24 mouse cellular contexts compared by ENCODE assay signal in the genomic region with DNA sequence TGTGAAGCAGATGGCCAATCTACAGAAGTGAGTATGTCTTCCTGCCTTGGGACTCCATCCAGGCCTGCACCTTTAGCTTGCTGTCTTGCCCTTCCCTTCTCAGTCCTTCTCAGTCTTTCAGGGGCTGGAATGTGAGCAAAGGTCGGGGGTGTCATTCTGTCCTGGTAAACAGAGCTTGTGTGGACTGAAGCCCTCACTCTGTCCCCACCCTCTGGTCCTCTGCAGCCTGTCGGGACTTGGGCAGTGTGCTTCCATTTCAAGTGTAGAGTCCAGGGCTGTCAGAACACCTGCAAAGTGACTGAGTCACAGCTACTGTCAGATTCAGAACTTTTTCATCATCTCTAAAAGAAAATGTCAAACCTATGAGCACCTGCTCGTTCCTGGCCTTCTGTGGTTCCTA. TPM values are rescaled to one million over a fixed set of nuclear protein-coding genes. Genes with fewer than 3 reads are reported as not detected.
DNase-seq lines count a peak whose midpoint lies in the region; ATAC-seq and TF ChIP-seq lines count a peak whose summit lies in the region.
"Had no signal": no experiment of that assay in that cellular context is flagged by ENCODE, and none has a peak within 500 bp of the region (broad histone marks: within the 10 kb centered on the region; RNA-seq: fewer than 3 reads in every experiment).

No protein-coding gene starts in this region.

- no peak for TF ChIP-seq EP300 in stomach, postnatal 0 days (optimal IDR thresholded peaks at IDR 0.05)

- peak; percentile 37 for DNase-seq in forebrain, embryonic 11.5 days (ENCODE audit: low spot score)
- no peak for DNase-seq in forebrain, embryonic 10.5 days (ENCODE audit: extremely low spot score, low spot score)
- DNase-seq in liver, embryonic 13.5 days = no peak
- peak; percentile 68 for DNase-seq in ZHBTc4 (ENCODE audit: low read depth, low spot score)
- no peak for DNase-seq in stomach, postnatal 0 days (ENCODE audit: low spot score)
- no peak for DNase-seq in embryo, embryonic 10.5 days (ENCODE audit: low spot score)
- DNase-seq in cerebellum, adult 11-12 months = no peak
- DNase-seq: adrenal gland, postnatal 10 days; adrenal gland, postnatal 36 days; cerebellum, adult 8-10 months; cerebellum, postnatal 10 days; cerebellum, postnatal 36 days; gastrocnemius, postnatal 25 days; heart, adult 18-20 months; heart, postnatal 10 days; heart, postnatal 36 days had no signal

- H3K4me1 ChIP-seq in forebrain, embryonic 11.5 days (replicated peaks; ENCODE audit: control insufficient read depth, insufficient read depth, low read length) = no peaks in the 10 kb centered on the region; the same call in 1 of the 2 replicates
- H3K4me1 ChIP-seq in forebrain, embryonic 10.5 days = peaks cover 19% of the 10 kb centered on the region
- H3K4me1 ChIP-seq in liver, embryonic 13.5 days (replicated peaks) = peaks cover 32% of the 10 kb centered on the region
- H3K4me1 ChIP-seq in liver, embryonic 12.5 days = peaks cover 28% of the 10 kb centered on the region
- H3K4me1 ChIP-seq in stomach, postnatal 0 days (replicated peaks; ENCODE audit: control insufficient read depth, insufficient read depth) = no peaks in the 10 kb centered on the region

- no peak overlapping the region for H3K4me2 ChIP-seq in forebrain, embryonic 11.5 days (ENCODE audit: low read depth, low read length, severe bottlenecking)
- H3K4me2 ChIP-seq in liver, embryonic 13.5 days = no peak overlapping the region
- H3K4me2 ChIP-seq in liver, embryonic 12.5 days = no peak overlapping the region
- no peak overlapping the region for H3K4me2 ChIP-seq in stomach, postnatal 0 days (replicated peaks; ENCODE audit: low read depth)
- H3K4me2 ChIP-seq: forebrain, embryonic 12.5 days; forebrain, embryonic 15.5 days; heart, embryonic 12.5 days; heart, embryonic 15.5 days; hindbrain, embryonic 13.5 days had no signal

- ATAC-seq in forebrain, embryonic 11.5 days (replicated peaks; ENCODE audit: low FRiP score) = no peak
- no peak for ATAC-seq in liver, embryonic 13.5 days (ENCODE audit: low read depth)
- ATAC-seq in liver, embryonic 12.5 days = no peak
- no peak for ATAC-seq in stomach, postnatal 0 days (ENCODE audit: low FRiP score, low TSS enrichment)
- ATAC-seq: forebrain, embryonic 15.5 days; hindbrain, embryonic 16.5 days had no signal

- H3K4me3 ChIP-seq in forebrain, embryonic 11.5 days (ENCODE audit: low read depth, low read length) = no peak overlapping the region
- no peak overlapping the region for H3K4me3 ChIP-seq in forebrain, embryonic 10.5 days
- no peak overlapping the region for H3K4me3 ChIP-seq in liver, embryonic 13.5 days (replicated peaks)
- no peak overlapping the region for H3K4me3 ChIP-seq in liver, embryonic 12.5 days
- no peak overlapping the region for H3K4me3 ChIP-seq in stomach, postnatal 0 days (ENCODE audit: low read depth, low read length)
- H3K4me3 ChIP-seq: forebrain, embryonic 12.5 days; forebrain, embryonic 15.5 days; heart, embryonic 12.5 days; heart, embryonic 15.5 days; hindbrain, embryonic 10.5 days; hindbrain, embryonic 13.5 days had no signal

- H3K36me3 ChIP-seq in forebrain, embryonic 11.5 days (ENCODE audit: control insufficient read depth, insufficient read depth, low read length) = no peaks in the 10 kb centered on the region
- H3K36me3 ChIP-seq in forebrain, embryonic 10.5 days (replicated peaks) = peaks cover 8% of the 10 kb centered on the region
- H3K36me3 ChIP-seq in liver, embryonic 13.5 days = peaks cover 4% of the 10 kb centered on the region; the same call in 1 of the 2 replicates
- 0 out of 2 replicates have a peak, but pooled peaks cover 9% of the 10 kb centered on the region for H3K36me3 ChIP-seq in liver, embryonic 12.5 days
- no peaks in the 10 kb centered on the region for H3K36me3 ChIP-seq in stomach, postnatal 0 days (ENCODE audit: control insufficient read depth, insufficient read depth, low read length)
- H3K36me3 ChIP-seq: forebrain, embryonic 15.5 days had no signal

- H3K27ac ChIP-seq in forebrain, embryonic 11.5 days (ENCODE audit: low read depth, low read length) = no peak overlapping the region
- H3K27ac ChIP-seq in forebrain, embryonic 10.5 days = no peak overlapping the region
- H3K27ac ChIP-seq in liver, embryonic 13.5 days = 0 out of 2 replicates have a peak overlapping the region, but pooled peaks have one; percentile 13
- H3K27ac ChIP-seq in liver, embryonic 12.5 days = no peak overlapping the region
- H3K27ac ChIP-seq in stomach, postnatal 0 days (replicated peaks) = no peak overlapping the region
- H3K27ac ChIP-seq: forebrain, embryonic 12.5 days; forebrain, embryonic 15.5 days; heart, embryonic 15.5 days; hindbrain, embryonic 10.5 days; hindbrain, embryonic 13.5 days had no signal

- TF ChIP-seq CTCF in stomach, postnatal 0 days (IDR thresholded peaks at IDR 0.05; ENCODE audit: low read depth) = no peak

- WGBS in forebrain, embryonic 11.5 days = 78% methylated on average over 3 of the region's 3 CpGs
- WGBS in forebrain, embryonic 10.5 days = 72% methylated on average over 3 of the region's 3 CpGs
- 60% methylated on average over 3 of the region's 3 CpGs for WGBS in liver, embryonic 13.5 days (ENCODE audit: insufficient replicate concordance)
- 63% methylated on average over 3 of the region's 3 CpGs for WGBS in liver, embryonic 12.5 days (ENCODE audit: insufficient replicate concordance)
- 50% methylated on average over 3 of the region's 3 CpGs for WGBS in stomach, postnatal 0 days

- H3K9ac ChIP-seq in forebrain, embryonic 11.5 days (ENCODE audit: low read length) = no peak overlapping the region
- no peak overlapping the region for H3K9ac ChIP-seq in liver, embryonic 13.5 days
- H3K9ac ChIP-seq in liver, embryonic 12.5 days = no peak overlapping the region
- H3K9ac ChIP-seq in stomach, postnatal 0 days (ENCODE audit: low read length) = peak overlapping the region; percentile 8; the same call in 1 of the 2 replicates
- H3K9ac ChIP-seq: forebrain, embryonic 12.5 days; forebrain, embryonic 15.5 days; heart, embryonic 12.5 days; heart, embryonic 15.5 days; hindbrain, embryonic 13.5 days had no signal

- H3K27me3 ChIP-seq in forebrain, embryonic 11.5 days (ENCODE audit: control insufficient read depth, insufficient read depth, low read length) = no peaks in the 10 kb centered on the region
- no peaks in the 10 kb centered on the region for H3K27me3 ChIP-seq in forebrain, embryonic 10.5 days (ENCODE audit: poor library complexity, severe bottlenecking)
- H3K27me3 ChIP-seq in liver, embryonic 13.5 days = no peaks in the 10 kb centered on the region
- no peaks in the 10 kb centered on the region for H3K27me3 ChIP-seq in liver, embryonic 12.5 days (replicated peaks)
- no peaks in the 10 kb centered on the region for H3K27me3 ChIP-seq in stomach, postnatal 0 days (ENCODE audit: control insufficient read depth, insufficient read depth, low read length)
- H3K27me3 ChIP-seq: forebrain, embryonic 12.5 days; forebrain, embryonic 15.5 days; heart, embryonic 12.5 days; heart, embryonic 15.5 days; hindbrain, embryonic 13.5 days had no signal

- H3K9me3 ChIP-seq in forebrain, embryonic 11.5 days (ENCODE audit: control insufficient read depth, low read length) = no peaks in the 10 kb centered on the region
- H3K9me3 ChIP-seq in forebrain, embryonic 10.5 days = no peaks in the 10 kb centered on the region
- H3K9me3 ChIP-seq in liver, embryonic 13.5 days (replicated peaks) = no peaks in the 10 kb centered on the region
- H3K9me3 ChIP-seq in liver, embryonic 12.5 days (replicated peaks) = no peaks in the 10 kb centered on the region
- H3K9me3 ChIP-seq in stomach, postnatal 0 days (ENCODE audit: control insufficient read depth, low read length) = no peaks in the 10 kb centered on the region
- H3K9me3 ChIP-seq: forebrain, embryonic 12.5 days; forebrain, embryonic 15.5 days; heart, embryonic 12.5 days; heart, embryonic 15.5 days; hindbrain, embryonic 10.5 days; hindbrain, embryonic 13.5 days had no signal

RNA-seq across cellular contexts. Expression of a gene that starts 13.2 kb away (rescaled TPM):
- 251 and 258 TPM in 2 replicates for polyA plus RNA-seq in forebrain, embryonic 11.5 days (2014; fragmentation: Nextera tagmentation; extraction: Ambion mirVana)
- 256 and 258 TPM in 2 replicates for polyA plus RNA-seq in forebrain, embryonic 10.5 days (2016; fragmentation: Nextera tagmentation; extraction: Ambion mirVana)
- 127 and 141 TPM in 2 replicates for polyA plus RNA-seq in liver, embryonic 13.5 days (2015; fragmentation: Nextera tagmentation; extraction: Ambion mirVana)
- polyA plus RNA-seq in liver, embryonic 12.5 days (2016; fragmentation: Nextera tagmentation; extraction: Ambion mirVana) = 141 and 149 TPM in 2 replicates
- 90.8 and 92.8 TPM in 2 replicates for polyA plus RNA-seq in stomach, postnatal 0 days (2015; fragmentation: Nextera tagmentation; extraction: Ambion mirVana)

RNA-seq across cellular contexts. Expression of a gene that starts 13.6 kb away (rescaled TPM):
- polyA plus RNA-seq in forebrain, embryonic 11.5 days (2014; fragmentation: Nextera tagmentation; extraction: Ambion mirVana) = 39.1 and 40.5 TPM in 2 replicates
- 33.6 and 38.8 TPM in 2 replicates for polyA plus RNA-seq in forebrain, embryonic 10.5 days (2016; fragmentation: Nextera tagmentation; extraction: Ambion mirVana)
- polyA plus RNA-seq in liver, embryonic 13.5 days (2015; fragmentation: Nextera tagmentation; extraction: Ambion mirVana) = 13.6 and 14.4 TPM in 2 replicates
- 16.4 and 18.6 TPM in 2 replicates for polyA plus RNA-seq in liver, embryonic 12.5 days (2016; fragmentation: Nextera tagmentation; extraction: Ambion mirVana)
- 21.9 and 23.4 TPM in 2 replicates for polyA plus RNA-seq in stomach, postnatal 0 days (2015; fragmentation: Nextera tagmentation; extraction: Ambion mirVana)

RNA-seq across cellular contexts. Expression of a gene that starts 43.0 kb away (rescaled TPM):
- polyA plus RNA-seq in forebrain, embryonic 11.5 days (2014; fragmentation: Nextera tagmentation; extraction: Ambion mirVana) = 36.0 and 36.7 TPM in 2 replicates
- polyA plus RNA-seq in forebrain, embryonic 10.5 days (2016; fragmentation: Nextera tagmentation; extraction: Ambion mirVana) = 30.9 and 35.4 TPM in 2 replicates
- 14.0 and 15.6 TPM in 2 replicates for polyA plus RNA-seq in liver, embryonic 13.5 days (2015; fragmentation: Nextera tagmentation; extraction: Ambion mirVana)
- polyA plus RNA-seq in liver, embryonic 12.5 days (2016; fragmentation: Nextera tagmentation; extraction: Ambion mirVana) = 15.9 and 19.8 TPM in 2 replicates
- polyA plus RNA-seq in stomach, postnatal 0 days (2015; fragmentation: Nextera tagmentation; extraction: Ambion mirVana) = 16.1 and 16.9 TPM in 2 replicates

Comparison
In these comparisons a context has a peak if more than half of its experiments do, and no peak if none do; other contexts are left out.
1. DNase-seq: peak in forebrain, embryonic 11.5 days (single experiment) and ZHBTc4 (single experiment); none in forebrain, embryonic 10.5 days (single experiment), liver, embryonic 13.5 days (single experiment), stomach, postnatal 0 days (single experiment), embryo, embryonic 10.5 days (single experiment) and cerebellum, adult 11-12 months (single experiment).